Mouse (Mus musculus) ovary, postnatal 36 days (tissue): ENCODE measurements around the gene Sh3gl2.

Experiments
- DNase-seq: peaks from one replicate; pipeline ENCODE4 v3.0.0; 2022; ENCODE audit warnings: low spot score, mixed read lengths

Sh3gl2 gene

GRCm38 (mm10) chr4:85416466-85416865, 211.5 kb downstream of the Sh3gl2 start:
- no peak for DNase-seq

- no peak for DNase-seq
These were observed 215.5 kb downstream of the Sh3gl2 start for GRCm38 (mm10) chr4:85420429-85420828.

GRCm38 (mm10) chr4:85426211-85426610, 221.3 kb downstream of the Sh3gl2 start:
- no peak for DNase-seq

- no peak for DNase-seq
These were observed 227.9 kb downstream of the Sh3gl2 start for GRCm38 (mm10) chr4:85432786-85433185.

- DNase-seq, result no peak
These were observed 229.8 kb downstream of the Sh3gl2 start for GRCm38 (mm10) chr4:85434734-85435133.

- DNase-seq, result no peak
These were observed 233.9 kb downstream of the Sh3gl2 start for GRCm38 (mm10) chr4:85438813-85439212.

GRCm38 (mm10) chr4:85483586-85483985, 278.7 kb downstream of the Sh3gl2 start:
- DNase-seq, result no peak

GRCm38 (mm10) chr4:85486316-85486946, 281.5 kb downstream of the Sh3gl2 start:
- DNase-seq, result no peak

- no peak for DNase-seq
These were observed 300.8 kb downstream of the Sh3gl2 start for GRCm38 (mm10) chr4:85505718-85506117.

- DNase-seq, result no peak
These were observed 302.1 kb downstream of the Sh3gl2 start for GRCm38 (mm10) chr4:85506976-85507375.

- no peak for DNase-seq
These were observed 302.6 kb downstream of the Sh3gl2 start for GRCm38 (mm10) chr4:85507491-85507890.

GRCm38 (mm10) chr4:85513288-85513687, 308.4 kb downstream of the Sh3gl2 start:
- DNase-seq, result peak; percentile 30

- no peak for DNase-seq
These were observed 308.9 kb downstream of the Sh3gl2 start, which contains the start of gene Adamtsl1 for GRCm38 (mm10) chr4:85513792-85514191. Gene Adamtsl1 (plus strand): TSS chr4:85514172.

- DNase-seq, result peak; percentile 41
These were observed 309.3 kb downstream of the Sh3gl2 start for GRCm38 (mm10) chr4:85514205-85514681.

- no peak for DNase-seq
These were observed 322.1 kb downstream of the Sh3gl2 start for GRCm38 (mm10) chr4:85526966-85527566.

GRCm38 (mm10) chr4:85529852-85530251, 324.9 kb downstream of the Sh3gl2 start:
- DNase-seq, result no peak

GRCm38 (mm10) chr4:85539677-85540076, 334.8 kb downstream of the Sh3gl2 start:
- DNase-seq, result no peak

GRCm38 (mm10) chr4:85543221-85543620, 338.3 kb downstream of the Sh3gl2 start:
- DNase-seq, result no peak

GRCm38 (mm10) chr4:85554696-85555095, 349.8 kb downstream of the Sh3gl2 start:
- DNase-seq, result no peak

GRCm38 (mm10) chr4:85559753-85560152, 354.8 kb downstream of the Sh3gl2 start:
- DNase-seq, result no peak

- DNase-seq, result no peak
These were observed 380.5 kb downstream of the Sh3gl2 start for GRCm38 (mm10) chr4:85585426-85585825.

- DNase-seq, result no peak
These were observed 384.0 kb downstream of the Sh3gl2 start for GRCm38 (mm10) chr4:85588928-85589327.

- DNase-seq, result no peak
These were observed 386.1 kb downstream of the Sh3gl2 start for GRCm38 (mm10) chr4:85591037-85591436.

- DNase-seq, result no peak
These were observed 389.2 kb downstream of the Sh3gl2 start for GRCm38 (mm10) chr4:85594159-85594558.
